Mouse (Mus musculus): ENCODE data around the gene Entpd7. TPM values are rescaled to one million over a fixed set of nuclear protein-coding genes. Genes with fewer than 3 reads are reported as not detected.
A peak's percentile ranks its signal among the peaks of the same experiment; 100 is the strongest.

Entpd7 gene
- polyA plus RNA-seq, 1 experiment from 2014 or later: 12.3 TPM

DNA sequence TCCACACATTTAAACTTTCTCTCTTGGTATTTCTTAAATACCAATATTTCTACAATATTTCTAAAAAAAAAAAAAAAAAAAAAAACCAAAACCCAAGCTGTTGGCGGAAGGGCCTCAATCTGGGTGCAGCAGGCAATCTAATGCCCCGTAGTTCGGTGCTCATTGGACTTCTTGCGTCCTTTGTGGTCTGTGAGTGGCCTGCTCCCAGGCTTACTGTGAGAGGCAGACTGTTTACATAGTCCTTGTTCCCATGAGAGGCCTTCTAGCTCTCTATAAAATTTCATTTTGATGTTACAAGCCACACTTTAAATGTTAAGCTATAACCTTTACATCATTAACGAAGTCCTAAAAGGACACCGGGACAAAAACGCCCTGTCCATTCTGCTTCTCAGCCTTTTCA is 18.7 kb downstream of the Entpd7 start:
- WGBS: 94% methylated on average over 7 of the region's 7 CpGs
- no peak overlapping the region for H3K9ac ChIP-seq
- H3K4me2 ChIP-seq: no peak overlapping the region
- ATAC-seq (replicated peaks; ENCODE audit: low FRiP score): no peak
- no peak overlapping the region for H3K4me3 ChIP-seq (replicated peaks)
- H3K4me1 ChIP-seq: 0 out of 2 replicates have a peak, but pooled peaks cover 4% of the 10 kb centered on the region
- H3K36me3 ChIP-seq: peaks cover 55% of the 10 kb centered on the region
- H3K9me3 ChIP-seq (replicated peaks): no peaks in the 10 kb centered on the region
- no peaks in the 10 kb centered on the region for H3K27me3 ChIP-seq
- H3K27ac ChIP-seq: no peak overlapping the region

DNA sequence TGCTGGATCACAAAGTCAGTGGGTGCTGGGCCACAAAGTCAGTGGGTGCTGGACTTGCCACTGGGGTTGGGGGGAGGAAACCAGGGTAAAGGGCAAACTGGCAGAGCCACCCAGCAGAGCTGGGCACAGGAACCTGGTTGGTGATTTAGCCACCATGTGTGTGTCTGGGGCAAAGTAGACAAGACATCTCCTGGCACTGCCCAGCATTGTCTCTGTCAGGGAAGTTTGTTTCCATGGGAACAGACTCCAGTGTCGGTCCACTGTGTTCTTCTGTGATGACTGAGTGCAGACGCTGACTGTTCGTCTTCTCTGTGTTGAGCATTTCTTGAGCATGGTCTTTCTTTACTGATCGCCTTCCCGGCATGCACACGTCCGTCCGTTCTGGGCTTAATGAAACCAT is 19.8 kb downstream of the Entpd7 start:
- Histone ChIP-seq H3K4me2 (no peak overlapping the region), H3K9ac (no peak overlapping the region), H3K27me3 (no peaks in the 10 kb centered on the region), H3K27ac (0 out of 2 replicates have a peak overlapping the region, but pooled peaks have one; percentile 14), H3K4me1 (0 out of 2 replicates have a peak, but pooled peaks cover 4% of the 10 kb centered on the region), H3K4me3 (replicated peaks) (no peak overlapping the region), H3K9me3 (replicated peaks) (no peaks in the 10 kb centered on the region), H3K36me3 (peaks cover 53% of the 10 kb centered on the region)
- 85% methylated on average over 8 of the region's 8 CpGs for WGBS
- ATAC-seq (replicated peaks; ENCODE audit: low FRiP score): no peak

DNA sequence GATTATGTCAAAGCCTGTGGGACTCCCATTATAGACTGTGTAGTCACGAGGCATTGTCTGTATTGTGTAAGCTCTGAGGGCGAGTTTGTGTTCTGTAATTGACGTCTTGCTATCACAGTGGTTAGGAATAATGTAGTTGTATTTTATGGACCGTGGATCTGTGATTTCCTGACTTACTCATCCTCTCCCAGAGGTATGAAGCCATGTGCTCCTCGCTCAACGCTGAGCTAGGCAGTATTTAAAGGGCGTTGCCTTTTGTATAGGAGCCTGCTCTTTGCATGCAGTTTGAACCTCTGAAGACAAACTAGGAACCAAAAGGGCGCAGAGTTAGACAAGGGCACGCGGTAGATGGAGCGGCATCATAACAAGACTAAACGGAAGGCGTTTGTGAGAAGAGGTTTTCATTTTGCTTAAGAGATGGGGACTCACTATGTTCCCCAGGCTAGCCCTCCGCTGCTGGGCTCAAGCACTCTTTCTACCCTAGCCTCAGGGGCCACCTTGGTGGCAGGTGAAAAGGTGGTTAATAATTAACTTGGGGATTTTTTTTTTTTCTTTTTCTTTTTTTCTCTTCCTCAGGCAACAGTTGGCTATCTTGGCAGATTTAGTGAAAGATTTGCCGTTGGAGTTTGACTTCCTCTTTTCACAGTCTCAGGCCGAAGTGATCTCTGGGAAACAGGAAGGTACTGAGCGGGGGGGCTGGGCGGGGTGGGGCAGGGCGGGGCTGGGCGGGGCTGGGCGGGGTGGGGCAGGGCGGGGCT is 21.9 kb downstream of the Entpd7 start:
- Histone ChIP-seq H3K9me3 (replicated peaks) (no peaks in the 10 kb centered on the region), H3K4me3 (replicated peaks) (no peak overlapping the region), H3K27me3 (no peaks in the 10 kb centered on the region), H3K4me1 (no peaks in the 10 kb centered on the region), H3K9ac (no peak overlapping the region), H3K27ac (peak overlapping the region; percentile 54; the same call in 1 of the 2 replicates), H3K4me2 (no peak overlapping the region), H3K36me3 (peaks cover 53% of the 10 kb centered on the region)
- ATAC-seq (replicated peaks; ENCODE audit: low FRiP score): no peak
- 57% methylated on average over 22 of the region's 22 CpGs for WGBS

DNA sequence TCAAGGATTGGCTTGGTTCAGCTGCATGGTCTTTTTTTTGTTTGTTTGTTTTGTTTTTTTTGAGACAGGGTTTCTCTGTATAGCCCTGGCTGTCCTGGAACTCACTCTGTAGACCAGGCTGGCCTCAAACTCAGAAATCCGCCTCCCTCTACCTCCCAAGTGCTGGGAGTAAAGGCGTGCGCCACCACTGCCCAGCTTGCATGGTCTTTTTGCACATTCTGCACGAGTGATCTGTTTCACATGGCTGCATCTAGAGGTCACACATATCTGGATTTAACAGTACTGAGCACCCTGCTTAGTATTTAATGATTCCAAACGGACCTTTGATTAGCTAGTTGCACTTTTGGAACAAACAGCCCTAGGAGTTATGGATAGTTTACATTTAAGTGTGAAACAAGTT is 22.5 kb downstream of the Entpd7 start:
- Histone ChIP-seq H3K9me3 (replicated peaks) (no peaks in the 10 kb centered on the region), H3K9ac (no peak overlapping the region), H3K27ac (peak overlapping the region; percentile 54; the same call in 1 of the 2 replicates), H3K4me3 (replicated peaks) (no peak overlapping the region), H3K36me3 (peaks cover 54% of the 10 kb centered on the region), H3K4me1 (no peaks in the 10 kb centered on the region), H3K27me3 (no peaks in the 10 kb centered on the region), H3K4me2 (no peak overlapping the region)
- 57% methylated on average over 5 of the region's 5 CpGs for WGBS
- ATAC-seq (replicated peaks; ENCODE audit: low FRiP score): 0 out of 2 replicates have a peak, but pooled peaks have one; percentile 49

DNA sequence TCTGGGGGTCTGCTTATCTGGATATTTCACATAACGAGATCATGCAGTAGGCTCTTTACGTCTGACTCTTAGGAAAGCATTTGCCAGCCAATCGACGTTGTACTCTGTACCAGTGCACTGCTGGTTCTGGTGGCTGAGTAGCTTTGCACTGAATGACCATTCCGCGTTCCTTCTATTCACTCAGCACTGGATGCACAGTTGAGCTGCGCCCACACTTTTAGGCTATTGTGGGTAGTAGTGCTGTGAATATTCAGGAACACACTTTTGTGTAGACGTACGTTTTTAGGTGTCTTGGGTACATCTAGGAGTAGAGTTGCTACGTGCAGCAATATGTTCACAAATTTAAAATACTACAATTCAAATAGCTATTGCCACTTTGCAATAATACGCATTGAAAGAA is 30.6 kb downstream of the Entpd7 start:
- Histone ChIP-seq H3K27ac (no peak overlapping the region), H3K4me1 (no peaks in the 10 kb centered on the region), H3K4me3 (replicated peaks) (no peak overlapping the region), H3K36me3 (peaks cover 89% of the 10 kb centered on the region), H3K27me3 (no peaks in the 10 kb centered on the region), H3K9ac (no peak overlapping the region), H3K9me3 (replicated peaks) (no peaks in the 10 kb centered on the region), H3K4me2 (no peak overlapping the region)
- ATAC-seq (replicated peaks; ENCODE audit: low FRiP score): no peak
- 93% methylated on average over 11 of the region's 11 CpGs for WGBS

DNA sequence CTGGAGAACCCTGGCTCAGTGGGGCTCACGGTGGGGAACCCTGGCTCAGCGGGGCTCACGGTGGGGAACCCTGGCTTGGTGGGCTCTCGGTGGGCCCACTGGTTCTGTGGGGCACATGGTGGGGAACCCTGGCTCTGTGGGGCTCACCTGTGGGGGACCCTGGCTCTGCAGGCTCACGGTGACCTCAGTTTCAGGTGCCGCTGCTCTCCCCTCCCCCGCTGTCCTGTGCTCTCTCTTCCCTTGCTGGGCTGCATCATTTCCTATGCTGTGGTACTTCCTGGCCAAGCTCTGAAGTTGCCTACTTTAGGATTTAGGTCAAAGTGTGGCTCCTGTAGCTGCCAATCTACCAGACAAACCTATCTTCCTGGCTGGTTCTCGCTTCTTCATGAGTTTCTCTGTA is 33.4 kb downstream of the Entpd7 start:
- no peak for ATAC-seq (replicated peaks; ENCODE audit: low FRiP score)
- Histone ChIP-seq H3K4me1 (no peaks in the 10 kb centered on the region), H3K27me3 (no peaks in the 10 kb centered on the region), H3K9ac (no peak overlapping the region), H3K9me3 (replicated peaks) (no peaks in the 10 kb centered on the region), H3K36me3 (peaks cover 89% of the 10 kb centered on the region), H3K27ac (no peak overlapping the region), H3K4me3 (replicated peaks) (no peak overlapping the region), H3K4me2 (no peak overlapping the region)
- 78% methylated on average over 8 of the region's 8 CpGs for WGBS

DNA sequence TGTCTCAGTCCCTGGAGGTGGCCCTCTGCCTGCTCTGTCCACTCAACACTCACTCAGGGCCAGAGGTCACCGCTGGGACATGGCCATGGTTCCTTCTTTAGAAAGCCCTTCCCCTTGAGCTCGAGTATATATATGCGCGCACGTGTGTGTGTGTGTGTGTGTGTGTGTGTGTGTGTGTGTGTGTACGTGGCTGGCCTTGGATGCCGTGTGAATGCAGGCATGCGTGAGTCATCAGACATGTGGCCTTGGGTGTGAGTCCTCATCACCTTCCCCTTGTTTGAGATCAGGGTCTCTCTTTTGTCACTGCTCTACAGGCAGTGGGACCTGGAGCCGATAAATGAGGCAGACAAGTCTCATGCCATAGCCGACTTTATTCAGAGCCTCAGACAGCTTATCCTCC is 34.0 kb downstream of the Entpd7 start:
- Histone ChIP-seq H3K4me3 (replicated peaks) (no peak overlapping the region), H3K27me3 (no peaks in the 10 kb centered on the region), H3K9ac (no peak overlapping the region), H3K4me1 (no peaks in the 10 kb centered on the region), H3K36me3 (peaks cover 89% of the 10 kb centered on the region), H3K9me3 (replicated peaks) (no peaks in the 10 kb centered on the region), H3K4me2 (no peak overlapping the region), H3K27ac (no peak overlapping the region)
- WGBS: 87% methylated on average over 10 of the region's 10 CpGs
- ATAC-seq (replicated peaks; ENCODE audit: low FRiP score): no peak

DNA sequence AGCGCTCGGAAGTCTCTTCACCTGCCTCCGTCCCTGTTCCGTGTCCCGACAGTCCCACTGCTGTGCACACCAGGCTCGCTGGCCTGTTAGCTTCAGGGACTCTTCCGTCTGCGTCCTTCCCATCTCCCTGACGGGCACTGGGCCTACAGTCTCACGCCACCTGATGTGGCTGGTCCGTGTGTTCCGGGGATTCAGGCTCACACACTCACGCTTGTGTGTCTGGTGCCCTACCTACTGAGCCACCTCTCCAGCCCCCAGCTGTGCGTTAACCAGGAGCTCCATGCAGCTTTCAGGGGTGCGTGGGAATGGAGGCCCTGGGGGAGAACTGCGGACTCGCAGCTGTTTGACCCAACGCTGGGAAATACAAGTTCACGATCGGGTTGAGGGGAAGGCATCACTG is 34.7 kb downstream of the Entpd7 start:
- H3K36me3 ChIP-seq: peaks cover 89% of the 10 kb centered on the region
- no peak overlapping the region for H3K4me3 ChIP-seq (replicated peaks)
- no peak for ATAC-seq (replicated peaks; ENCODE audit: low FRiP score)
- no peak overlapping the region for H3K9ac ChIP-seq
- H3K27me3 ChIP-seq: no peaks in the 10 kb centered on the region
- no peaks in the 10 kb centered on the region for H3K9me3 ChIP-seq (replicated peaks)
- no peak overlapping the region for H3K4me2 ChIP-seq
- 95% methylated on average over 20 of the region's 20 CpGs for WGBS
- no peaks in the 10 kb centered on the region for H3K4me1 ChIP-seq
- no peak overlapping the region for H3K27ac ChIP-seq

DNA sequence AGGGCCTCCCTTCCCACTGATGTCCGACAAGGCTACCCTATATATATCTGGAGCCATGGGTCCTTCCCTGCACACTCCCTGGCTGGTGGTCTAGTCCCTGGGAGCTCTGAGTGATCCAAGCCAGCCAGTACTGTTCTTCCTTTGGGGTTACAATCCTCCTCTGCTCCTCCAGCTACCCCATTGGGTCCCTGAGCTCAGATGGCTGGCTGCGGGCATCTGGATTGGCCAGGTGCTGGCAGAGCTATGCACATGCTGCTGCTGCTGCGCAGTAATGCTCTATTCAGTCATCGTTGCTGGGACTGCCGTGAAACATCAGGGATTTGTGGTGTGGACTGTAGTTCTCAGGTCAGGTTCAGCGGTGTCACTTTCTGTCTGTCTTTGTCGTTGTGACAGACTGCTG is 35.3 kb downstream of the Entpd7 start:
- H3K9ac ChIP-seq: no peak overlapping the region
- no peaks in the 10 kb centered on the region for H3K27me3 ChIP-seq
- no peak overlapping the region for H3K4me3 ChIP-seq (replicated peaks)
- 89% methylated on average over 7 of the region's 7 CpGs for WGBS
- H3K27ac ChIP-seq: no peak overlapping the region
- no peaks in the 10 kb centered on the region for H3K9me3 ChIP-seq (replicated peaks)
- H3K4me2 ChIP-seq: no peak overlapping the region
- no peak for ATAC-seq (replicated peaks; ENCODE audit: low FRiP score)
- 0 out of 2 replicates have a peak, but pooled peaks cover 3% of the 10 kb centered on the region for H3K4me1 ChIP-seq
- peaks cover 89% of the 10 kb centered on the region for H3K36me3 ChIP-seq

DNA sequence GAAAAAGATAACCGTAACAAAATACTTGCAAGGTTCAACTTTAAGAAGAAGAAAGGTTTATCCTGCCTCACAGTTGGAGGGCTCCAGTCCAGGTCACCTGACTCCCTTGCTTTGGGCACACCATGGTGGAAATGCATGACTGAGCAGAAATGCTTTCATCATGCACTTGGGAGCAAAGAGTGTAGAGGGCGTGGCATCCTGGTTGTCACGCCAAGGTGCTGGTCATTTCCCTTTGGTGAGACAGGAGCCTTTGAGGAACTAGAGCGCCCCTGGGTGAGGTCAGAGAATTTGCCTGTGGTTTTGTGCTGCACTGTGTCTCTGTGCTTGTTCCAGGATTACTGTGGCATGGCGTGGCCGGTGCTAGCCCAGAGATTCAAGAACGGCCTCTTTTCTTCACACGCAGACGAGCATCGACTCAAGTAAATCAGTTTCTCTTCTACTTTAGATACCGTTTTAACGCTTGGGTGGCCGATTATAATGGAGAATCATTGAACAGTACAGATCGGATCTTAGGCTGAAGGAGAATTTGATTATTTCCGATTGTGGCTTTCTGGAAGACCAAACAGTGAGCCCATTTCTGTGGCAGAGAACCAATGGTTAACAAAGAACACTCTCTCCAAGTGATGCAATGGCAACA is 37.2 kb downstream of the Entpd7 start:
- H3K9me3 ChIP-seq (replicated peaks): no peaks in the 10 kb centered on the region
- no peaks in the 10 kb centered on the region for H3K27me3 ChIP-seq
- no peak overlapping the region for H3K9ac ChIP-seq
- ATAC-seq (replicated peaks; ENCODE audit: low FRiP score): no peak
- 90% methylated on average over 15 of the region's 15 CpGs for WGBS
- no peak overlapping the region for H3K4me2 ChIP-seq
- peaks cover 84% of the 10 kb centered on the region for H3K36me3 ChIP-seq
- H3K4me3 ChIP-seq (replicated peaks): no peak overlapping the region
- no peak overlapping the region for H3K27ac ChIP-seq
- H3K4me1 ChIP-seq: 0 out of 2 replicates have a peak, but pooled peaks cover 6% of the 10 kb centered on the region

DNA sequence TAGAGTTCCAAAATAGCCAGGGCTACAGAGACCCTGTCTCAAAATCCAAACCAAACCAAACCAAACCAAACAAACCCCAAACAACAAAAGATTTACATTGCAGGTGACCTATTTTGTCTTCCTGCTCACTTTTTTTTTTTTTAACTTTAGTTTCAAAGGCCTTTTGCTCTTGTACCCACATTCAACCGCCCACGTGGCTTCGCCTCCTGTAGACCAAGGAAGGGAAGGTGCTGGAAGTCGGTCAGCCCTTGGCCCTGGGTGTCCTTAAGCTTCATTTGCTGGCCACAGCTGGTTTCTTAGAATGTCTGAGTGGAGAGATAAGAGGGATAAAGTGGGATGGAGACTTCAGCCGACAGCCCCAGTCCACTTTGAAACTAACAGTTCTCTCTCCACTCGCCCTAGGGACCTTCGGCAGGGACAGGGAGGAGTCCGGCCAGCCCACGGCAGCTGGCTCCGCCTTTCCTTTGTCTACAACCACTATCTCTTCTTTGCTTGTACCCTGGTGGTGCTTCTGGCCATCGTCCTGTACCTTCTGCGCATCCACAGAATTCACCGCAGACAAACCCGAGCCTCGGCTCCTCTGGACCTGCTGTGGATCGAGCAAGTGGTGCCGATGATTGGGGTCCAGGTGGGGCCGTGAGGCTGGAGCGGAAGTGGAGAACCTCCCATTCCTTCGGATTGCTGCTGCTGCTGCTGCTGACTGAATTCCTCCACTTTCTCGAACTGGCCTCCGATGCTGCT is 40.0 kb downstream of the Entpd7 start:
- 48% methylated on average over 22 of the region's 22 CpGs for WGBS
- Histone ChIP-seq H3K36me3 (peaks cover 66% of the 10 kb centered on the region), H3K9me3 (replicated peaks) (no peaks in the 10 kb centered on the region), H3K9ac (peak overlapping the region; percentile 15; the same call in 1 of the 2 replicates), H3K27me3 (no peaks in the 10 kb centered on the region), H3K4me3 (replicated peaks) (peak overlapping the region; percentile 34), H3K4me2 (peak overlapping the region; percentile 55), H3K27ac (peak overlapping the region; percentile 71), H3K4me1 (0 out of 2 replicates have a peak, but pooled peaks cover 6% of the 10 kb centered on the region)
- ATAC-seq (replicated peaks; ENCODE audit: low FRiP score): peak; percentile 60; the same call in 1 of the 2 replicates

DNA sequence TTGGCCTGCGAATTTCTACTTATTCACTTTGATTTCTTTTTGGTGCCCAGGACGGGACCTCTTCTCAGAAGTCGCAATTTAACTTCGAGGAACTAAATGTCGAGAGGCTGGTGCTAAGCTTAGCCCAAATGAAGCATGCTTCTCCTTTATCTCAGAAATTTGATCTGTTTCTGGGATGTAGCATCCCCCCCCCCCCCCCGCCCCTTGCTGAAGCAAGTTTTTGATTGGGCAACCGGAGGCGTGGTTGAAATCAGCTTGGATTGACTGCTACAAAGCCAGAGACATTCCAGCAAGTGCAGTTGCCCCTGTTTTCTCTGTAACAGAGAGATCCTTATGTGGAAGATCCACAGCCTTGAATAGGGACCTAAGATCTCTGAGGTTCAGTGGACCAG is 40.6 kb downstream of the Entpd7 start:
- H3K27ac ChIP-seq: peak overlapping the region; percentile 71
- H3K36me3 ChIP-seq: peaks cover 69% of the 10 kb centered on the region
- no peaks in the 10 kb centered on the region for H3K27me3 ChIP-seq
- 38% methylated on average over 8 of the region's 8 CpGs for WGBS
- 0 out of 2 replicates have a peak, but pooled peaks cover 6% of the 10 kb centered on the region for H3K4me1 ChIP-seq
- no peaks in the 10 kb centered on the region for H3K9me3 ChIP-seq (replicated peaks)
- no peak for ATAC-seq (replicated peaks; ENCODE audit: low FRiP score)
- H3K4me3 ChIP-seq (replicated peaks): peak overlapping the region; percentile 34
- H3K9ac ChIP-seq: 0 out of 2 replicates have a peak overlapping the region, but pooled peaks have one; percentile 15
- H3K4me2 ChIP-seq: peak overlapping the region; percentile 55
